8 mouse cellular contexts compared by ENCODE assay signal in the genomic region with DNA sequence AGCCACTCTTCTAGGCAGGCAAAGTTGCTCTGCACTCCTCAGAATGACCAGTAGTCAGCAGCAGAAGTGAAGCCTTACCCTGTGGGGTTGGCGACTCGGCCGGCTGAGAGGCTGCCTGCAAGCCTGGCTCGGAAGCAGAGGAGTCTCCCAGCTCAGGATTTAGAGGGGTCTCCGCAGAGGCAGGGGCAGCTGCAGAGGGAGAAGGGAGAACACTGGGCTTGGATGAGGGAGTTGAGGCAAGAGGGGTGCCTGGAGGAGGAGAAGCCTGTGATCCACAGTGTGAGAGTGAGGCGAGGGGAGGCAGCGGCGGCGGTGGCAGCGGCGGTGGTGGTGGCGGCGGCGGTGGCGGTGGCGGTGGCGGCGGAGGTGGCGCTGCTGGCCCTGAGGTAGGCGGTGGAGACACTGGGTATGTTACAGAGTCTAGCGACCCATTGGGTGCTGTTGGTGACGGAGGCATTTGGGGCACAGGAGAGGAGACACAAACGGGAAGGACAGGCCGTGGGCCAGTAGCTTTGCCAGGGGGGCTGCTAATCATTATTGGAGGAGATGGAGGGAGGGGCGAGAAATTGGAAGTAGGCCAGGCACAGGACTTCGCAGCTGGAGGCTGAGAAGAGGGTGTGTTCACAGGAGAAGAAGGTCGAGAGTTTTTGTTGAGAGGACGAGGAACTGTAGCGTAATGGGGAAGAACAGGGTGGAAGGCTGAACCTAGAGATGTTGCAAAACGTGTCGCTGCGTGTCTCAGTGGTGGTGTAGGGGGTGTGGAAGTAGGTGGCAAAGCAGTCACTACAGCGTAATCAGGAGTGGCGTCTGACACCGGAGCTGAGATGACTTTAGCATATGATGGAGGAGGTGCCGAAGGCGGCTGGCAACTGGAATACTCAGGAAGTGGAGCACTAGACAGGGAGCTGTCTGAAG.
A peak's percentile ranks its signal among the peaks of the same experiment; 100 is the strongest.
DNase-seq lines count a peak whose midpoint lies in the region; ATAC-seq lines count a peak whose summit lies in the region.

No protein-coding gene starts in this region.

- H3K4me1 ChIP-seq in limb, embryonic 13.5 days, result peaks cover 4% of the 10 kb centered on the region; the same call in 1 of the 2 replicates

- no peak overlapping the region for H3K9ac ChIP-seq in limb, embryonic 13.5 days

- no peak for ATAC-seq in cerebellum, adult (ENCODE audit: insufficient number of reproducible peaks, low FRiP score, low TSS enrichment)
- ATAC-seq in limb, embryonic 13.5 days (ENCODE audit: low FRiP score, low read depth), result no peak
- ATAC-seq in monocyte, adult 5-6 weeks (replicated peaks; ENCODE audit: insufficient number of reproducible peaks, low FRiP score, low TSS enrichment, poor library complexity, severe bottlenecking), result peak; percentile 90

- intact Hi-C loops in heart, postnatal 10 days (cut with DNase I), result loop anchor here (10.0 kb wide), 1 partner anchor 193 kb away; no protein-coding TSS in a partner anchor

- peak overlapping the region; percentile 38 for H3K4me2 ChIP-seq in limb, embryonic 13.5 days (replicated peaks)

- peak; percentile 5 for DNase-seq in cerebellum, adult 9-11 months
- peak; percentile 42 for DNase-seq in right cerebral cortex, adult 18-20 months
- no peak for DNase-seq in right cerebral cortex, postnatal 25 days
- DNase-seq in heart, postnatal 10 days, result peak; percentile 35 to 43
- DNase-seq in ovary, postnatal 36 days (ENCODE audit: low spot score), result no peak

- H3K27me3 ChIP-seq in limb, embryonic 13.5 days, result no peaks in the 10 kb centered on the region

- no peak overlapping the region for H3K27ac ChIP-seq in limb, embryonic 13.5 days

- H3K36me3 ChIP-seq in limb, embryonic 13.5 days, result peaks cover 46% of the 10 kb centered on the region

- WGBS in limb, embryonic 13.5 days, result 62% methylated on average over 37 of the region's 37 CpGs

- H3K9me3 ChIP-seq in limb, embryonic 13.5 days, result no peaks in the 10 kb centered on the region

- H3K4me3 ChIP-seq in limb, embryonic 13.5 days, result peak overlapping the region; percentile 17

Comparison
In these comparisons a context has a peak if more than half of its experiments do, and no peak if none do; other contexts are left out.
1. DNase-seq: peak in cerebellum, adult 9-11 months (single experiment), right cerebral cortex, adult 18-20 months (single experiment) and heart, postnatal 10 days (2 of 2); none in right cerebral cortex, postnatal 25 days (single experiment) and ovary, postnatal 36 days (single experiment).